Mouse (Mus musculus): ENCODE results near the gene Washc2. TPM values are rescaled to one million over a fixed set of nuclear protein-coding genes. Genes with fewer than 3 reads are reported as not detected.

Gene Washc2
- polyA plus RNA-seq, 1 experiment from 2014 or later: 50.6 TPM

DNA sequence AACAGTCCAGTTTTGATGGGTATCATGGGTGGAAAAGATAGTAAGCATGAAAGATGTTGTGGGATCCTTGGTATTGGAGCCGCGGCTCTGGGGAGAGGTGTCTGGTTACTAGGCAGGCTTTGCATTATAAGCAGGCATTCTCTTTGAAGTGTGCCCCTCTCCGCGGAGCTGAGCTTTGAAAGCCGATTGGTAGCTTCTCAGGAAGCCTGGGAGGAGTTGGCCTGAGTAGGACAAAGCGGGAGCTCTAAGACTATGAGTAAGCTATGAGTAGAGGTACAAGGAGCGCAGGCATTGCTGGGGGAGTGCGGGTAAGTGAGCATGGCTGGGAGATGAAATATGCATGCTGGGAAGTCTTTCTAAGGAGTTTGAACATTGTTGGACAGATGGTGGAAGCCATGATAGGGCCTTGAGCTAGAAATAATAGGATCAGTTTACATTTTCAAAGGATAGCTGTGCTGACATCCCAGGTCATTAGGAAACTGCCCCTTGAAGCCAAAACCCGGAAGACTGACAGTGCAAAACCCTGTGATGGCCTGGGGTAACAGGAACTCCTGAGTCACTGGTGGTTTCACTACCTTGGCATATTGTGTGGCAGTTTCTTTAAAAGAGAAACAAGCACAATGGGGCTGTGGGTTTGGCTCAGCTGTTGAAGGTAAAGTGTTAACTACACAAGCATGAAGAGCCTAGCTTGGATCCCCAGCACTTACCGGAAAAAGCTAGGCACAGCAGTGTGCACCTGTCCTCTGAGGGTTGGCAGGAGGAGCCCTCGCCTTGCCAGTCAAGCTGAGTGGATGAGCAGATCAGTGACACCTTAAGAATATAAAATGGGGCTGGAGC lies 58.7 kb downstream of the Washc2 start:
- DNase-seq (ENCODE audit: low spot score): peak; percentile 87
- Histone ChIP-seq H3K9me3 (replicated peaks) (no peaks in the 10 kb centered on the region), H3K4me1 (peaks cover 27% of the 10 kb centered on the region), H3K27ac (replicated peaks) (peak overlapping the region; percentile 96), H3K4me3 (peak overlapping the region; percentile 71), H3K36me3 (peaks cover 13% of the 10 kb centered on the region), H3K27me3 (ENCODE audit: low read depth, poor library complexity, severe bottlenecking) (no peaks in the 10 kb centered on the region)
- 15% methylated on average over 11 of the region's 11 CpGs for WGBS

DNA sequence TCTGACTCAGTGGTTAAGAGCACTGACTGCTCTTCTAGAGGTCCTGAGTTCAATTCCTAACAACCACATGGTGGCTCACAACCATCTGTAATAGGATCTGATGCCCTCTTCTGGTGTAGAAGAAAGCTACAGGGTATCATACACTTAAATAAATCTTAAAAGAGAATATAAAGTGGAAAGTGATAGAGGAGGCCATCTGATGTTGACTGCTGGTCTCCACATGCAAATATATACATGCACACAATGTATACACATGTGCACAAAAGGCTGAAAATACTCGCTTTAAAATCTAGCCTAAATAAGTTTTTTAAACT lies 59.2 kb downstream of the Washc2 start:
- Histone ChIP-seq H3K9me3 (replicated peaks) (no peaks in the 10 kb centered on the region), H3K27me3 (ENCODE audit: low read depth, poor library complexity, severe bottlenecking) (no peaks in the 10 kb centered on the region), H3K4me3 (peak overlapping the region; percentile 71; the same call in 1 of the 2 replicates), H3K36me3 (peaks cover 7% of the 10 kb centered on the region), H3K4me1 (peaks cover 27% of the 10 kb centered on the region), H3K27ac (replicated peaks) (peak overlapping the region; percentile 96)
- 82% methylated on average over 1 of the region's 1 CpGs for WGBS
- DNase-seq (ENCODE audit: low spot score): no peak

DNA sequence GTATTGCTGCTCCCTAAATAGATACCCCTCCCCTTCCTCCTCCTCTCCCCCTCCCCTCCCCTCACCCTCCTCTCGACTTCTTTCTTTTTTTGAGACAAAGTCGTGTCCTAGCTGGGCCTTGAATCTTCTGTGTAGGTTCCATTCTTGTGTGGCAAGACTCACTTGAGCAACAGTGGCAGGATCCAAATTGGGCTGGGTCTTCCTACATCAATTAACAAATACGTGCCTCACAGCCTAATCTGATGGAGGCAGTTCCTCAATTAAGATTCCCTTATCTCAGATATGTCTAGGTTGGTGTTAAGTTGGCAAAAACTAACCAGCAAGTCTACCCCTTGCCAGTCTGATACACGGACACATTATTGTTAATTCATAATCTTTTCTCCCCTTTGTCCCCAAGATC lies 67.9 kb downstream of the Washc2 start:
- H3K27ac ChIP-seq (replicated peaks): no peak overlapping the region
- 72% methylated on average over 4 of the region's 4 CpGs for WGBS
- H3K27me3 ChIP-seq (ENCODE audit: low read depth, poor library complexity, severe bottlenecking): no peaks in the 10 kb centered on the region
- H3K4me1 ChIP-seq: peaks cover 11% of the 10 kb centered on the region
- DNase-seq (ENCODE audit: low spot score): no peak
- H3K36me3 ChIP-seq: peaks cover 40% of the 10 kb centered on the region
- H3K4me3 ChIP-seq: no peak overlapping the region
- no peaks in the 10 kb centered on the region for H3K9me3 ChIP-seq (replicated peaks)

DNA sequence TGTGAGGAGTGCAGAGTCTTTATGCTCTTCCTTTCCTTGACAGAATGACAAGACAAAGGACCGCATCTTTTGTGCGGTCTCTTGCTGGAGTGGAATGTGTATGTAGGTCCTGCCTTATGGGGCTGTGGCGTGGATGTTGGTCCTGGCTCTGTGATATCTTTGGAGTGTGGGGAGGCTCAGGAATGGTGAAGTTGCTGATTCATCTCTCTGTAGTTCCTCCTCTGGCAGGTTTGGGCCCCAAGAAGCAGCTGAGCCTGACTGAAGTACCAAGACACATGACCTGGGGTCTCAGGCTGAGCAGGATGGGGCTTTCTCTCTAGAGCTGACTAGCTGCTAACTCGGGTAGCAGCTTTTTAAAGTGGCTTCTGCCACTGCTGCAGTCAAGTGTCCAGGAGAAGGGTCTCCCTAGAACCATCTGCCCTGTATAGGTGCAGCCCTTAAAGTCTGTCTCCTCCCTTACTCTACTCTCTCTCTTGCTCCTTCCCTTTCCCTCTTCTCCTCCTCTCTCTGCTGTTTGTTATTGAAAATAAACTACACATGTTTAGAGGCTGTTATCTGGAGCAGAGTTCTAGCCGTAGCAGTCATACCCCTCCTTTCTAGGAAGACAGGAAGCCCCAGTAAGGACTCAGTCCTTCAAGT lies 71.0 kb downstream of the Washc2 start:
- Histone ChIP-seq H3K9me3 (replicated peaks) (no peaks in the 10 kb centered on the region), H3K36me3 (peaks cover 50% of the 10 kb centered on the region), H3K4me1 (peaks cover 11% of the 10 kb centered on the region), H3K27ac (replicated peaks) (no peak overlapping the region), H3K27me3 (ENCODE audit: low read depth, poor library complexity, severe bottlenecking) (no peaks in the 10 kb centered on the region), H3K4me3 (no peak overlapping the region)
- 87% methylated on average over 5 of the region's 5 CpGs for WGBS
- DNase-seq (ENCODE audit: low spot score): no peak

DNA sequence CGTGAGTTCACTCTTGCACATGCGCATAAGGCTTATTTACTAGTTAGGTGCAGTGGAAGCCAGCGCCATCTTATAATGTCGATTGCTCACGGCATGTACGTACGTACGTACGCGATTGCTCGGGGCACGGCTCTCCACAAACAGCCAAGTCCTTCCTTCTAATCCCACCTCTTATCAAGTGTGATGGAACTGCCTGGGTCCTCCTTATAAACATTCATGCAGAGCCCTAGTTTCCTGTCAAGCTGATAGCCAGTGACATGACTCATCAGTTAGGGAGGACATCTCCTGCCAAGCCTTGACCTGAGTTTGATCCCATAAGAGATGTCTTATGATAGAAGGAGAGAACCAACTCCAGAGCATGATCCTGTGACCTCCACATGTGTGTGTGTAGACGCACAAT lies 73.2 kb downstream of the Washc2 start:
- DNase-seq (ENCODE audit: low spot score): no peak
- 96% methylated on average over 13 of the region's 13 CpGs for WGBS
- Histone ChIP-seq H3K4me1 (no peaks in the 10 kb centered on the region), H3K27me3 (ENCODE audit: low read depth, poor library complexity, severe bottlenecking) (no peaks in the 10 kb centered on the region), H3K9me3 (replicated peaks) (no peaks in the 10 kb centered on the region), H3K27ac (replicated peaks) (no peak overlapping the region), H3K4me3 (no peak overlapping the region), H3K36me3 (peaks cover 34% of the 10 kb centered on the region)

DNA sequence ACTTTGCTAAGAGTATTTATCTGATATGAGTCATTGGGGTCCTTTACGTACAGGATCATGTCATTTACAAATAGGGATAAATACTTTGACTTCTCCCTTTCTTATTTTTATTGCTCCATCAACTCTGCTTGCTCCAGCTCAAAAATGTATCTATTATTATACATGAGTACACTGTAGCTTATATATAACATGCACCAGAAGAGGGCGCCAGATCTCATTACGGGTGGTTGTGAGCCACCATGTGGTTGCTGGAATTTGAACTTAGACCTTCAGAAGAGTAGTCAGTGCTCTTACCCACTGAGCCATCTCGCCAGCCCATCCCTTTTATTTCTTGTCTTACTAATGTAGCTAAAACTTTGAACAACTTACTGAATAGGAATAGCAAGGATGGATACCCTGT lies 74.7 kb downstream of the Washc2 start:
- Histone ChIP-seq H3K4me3 (no peak overlapping the region), H3K9me3 (replicated peaks) (no peaks in the 10 kb centered on the region), H3K27me3 (ENCODE audit: low read depth, poor library complexity, severe bottlenecking) (no peaks in the 10 kb centered on the region), H3K4me1 (no peaks in the 10 kb centered on the region), H3K36me3 (peaks cover 26% of the 10 kb centered on the region), H3K27ac (replicated peaks) (no peak overlapping the region)
- WGBS: 50% methylated on average over 4 of the region's 4 CpGs
- DNase-seq (ENCODE audit: low spot score): no peak

DNA sequence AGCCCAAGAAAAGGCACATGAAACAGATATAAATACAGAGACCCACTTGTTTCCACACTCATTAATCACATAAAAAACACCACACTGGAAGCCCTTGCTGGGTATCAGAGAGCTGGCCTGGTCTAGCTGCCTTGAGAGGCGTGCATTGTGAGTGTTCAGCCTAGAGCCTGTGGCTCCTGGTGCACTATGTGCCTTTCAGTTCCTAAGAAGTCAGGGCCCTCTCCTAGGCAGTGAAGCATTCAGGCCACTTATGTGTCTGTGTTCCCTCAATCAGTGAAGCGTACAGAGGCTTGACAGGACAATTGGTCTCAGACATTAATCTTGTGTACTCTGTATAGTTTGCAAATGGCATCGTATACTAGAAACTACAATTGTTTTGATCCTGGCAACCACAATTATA lies 75.4 kb downstream of the Washc2 start:
- H3K36me3 ChIP-seq: peaks cover 23% of the 10 kb centered on the region
- H3K27ac ChIP-seq (replicated peaks): no peak overlapping the region
- H3K4me3 ChIP-seq: no peak overlapping the region
- DNase-seq (ENCODE audit: low spot score): no peak
- no peaks in the 10 kb centered on the region for H3K4me1 ChIP-seq
- H3K27me3 ChIP-seq (ENCODE audit: low read depth, poor library complexity, severe bottlenecking): no peaks in the 10 kb centered on the region
- no peaks in the 10 kb centered on the region for H3K9me3 ChIP-seq (replicated peaks)
- 79% methylated on average over 3 of the region's 3 CpGs for WGBS

DNA sequence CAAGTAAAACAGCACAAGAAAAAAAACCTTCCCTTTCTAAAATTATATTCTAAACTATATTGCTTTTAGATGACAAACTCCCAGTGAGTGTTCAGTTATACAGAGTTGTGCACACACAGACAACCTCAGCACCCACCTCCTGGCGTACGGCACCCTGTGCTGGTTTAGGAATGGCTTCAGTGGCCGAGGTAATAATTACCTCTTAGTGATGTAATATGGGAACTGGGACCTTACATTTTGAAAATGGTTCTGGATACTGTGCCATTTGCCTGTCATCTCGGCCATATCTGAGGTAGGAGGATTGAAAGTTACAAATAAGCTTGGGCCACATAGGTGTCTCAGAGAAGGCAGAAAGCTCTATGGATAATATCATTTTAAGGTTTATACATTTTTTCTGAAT lies 78.5 kb downstream of the Washc2 start:
- peaks cover 18% of the 10 kb centered on the region for H3K36me3 ChIP-seq
- no peaks in the 10 kb centered on the region for H3K9me3 ChIP-seq (replicated peaks)
- no peak overlapping the region for H3K4me3 ChIP-seq
- DNase-seq (ENCODE audit: low spot score): no peak
- no peaks in the 10 kb centered on the region for H3K27me3 ChIP-seq (ENCODE audit: low read depth, poor library complexity, severe bottlenecking)
- H3K27ac ChIP-seq (replicated peaks): no peak overlapping the region
- H3K4me1 ChIP-seq: no peaks in the 10 kb centered on the region
- WGBS: 95% methylated on average over 4 of the region's 4 CpGs

DNA sequence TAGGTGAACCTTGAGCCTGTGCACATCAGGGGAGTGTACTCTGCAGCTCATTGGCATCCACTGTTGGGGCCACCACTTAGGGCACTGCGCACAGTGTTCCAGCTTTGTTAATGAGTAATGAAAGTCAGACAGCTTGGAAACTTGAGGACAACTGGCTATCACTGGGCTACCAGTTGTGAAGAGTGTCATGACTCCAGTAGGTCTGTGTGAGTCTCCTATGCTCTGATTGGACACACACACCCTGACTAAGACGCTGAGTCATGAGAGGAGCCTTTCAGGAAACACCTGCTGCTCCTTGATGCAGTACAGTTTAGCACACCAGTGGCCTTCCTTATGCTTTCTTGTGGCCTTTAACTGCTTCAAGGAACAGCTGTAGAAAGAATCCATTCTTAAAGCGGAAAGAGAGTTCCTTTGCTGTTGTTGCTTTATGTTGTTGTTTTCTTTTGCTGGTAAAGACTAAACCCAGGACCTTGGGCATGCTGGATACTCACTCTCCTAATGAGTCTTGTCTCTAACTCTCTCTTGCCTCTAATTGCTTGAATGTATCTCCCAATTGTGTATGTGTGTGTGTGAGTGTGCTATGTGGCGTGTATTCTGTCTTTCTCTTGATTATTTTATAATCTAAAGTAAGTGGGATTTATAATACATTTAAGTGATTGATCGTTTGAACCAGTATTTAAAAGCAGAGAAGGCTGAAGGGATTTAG lies 79.2 kb downstream of the Washc2 start:
- Histone ChIP-seq H3K27ac (replicated peaks) (no peak overlapping the region), H3K27me3 (ENCODE audit: low read depth, poor library complexity, severe bottlenecking) (no peaks in the 10 kb centered on the region), H3K4me1 (no peaks in the 10 kb centered on the region), H3K9me3 (replicated peaks) (no peaks in the 10 kb centered on the region), H3K36me3 (peaks cover 14% of the 10 kb centered on the region), H3K4me3 (no peak overlapping the region)
- WGBS: 81% methylated on average over 5 of the region's 5 CpGs
- DNase-seq (ENCODE audit: low spot score): no peak

DNA sequence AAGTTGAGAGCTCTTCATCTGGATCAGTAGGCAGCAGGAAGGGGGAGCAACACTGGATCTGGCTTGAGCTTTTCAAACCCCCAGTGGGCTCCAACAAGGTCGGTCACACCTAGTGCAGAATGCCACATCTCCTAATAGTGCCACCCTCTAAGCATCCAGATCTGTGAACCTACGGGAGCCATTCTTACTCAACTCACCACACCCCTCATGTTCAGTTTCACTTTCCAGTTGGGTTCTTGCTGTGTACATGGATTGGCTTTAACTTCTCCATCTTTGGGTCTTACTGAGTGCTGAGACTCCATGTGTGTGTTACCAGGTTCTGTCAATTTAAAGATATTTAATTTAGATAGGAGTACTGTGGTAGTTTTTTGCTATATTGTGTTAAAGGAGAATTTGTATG lies 103.6 kb downstream of the Washc2 start:
- no peaks in the 10 kb centered on the region for H3K9me3 ChIP-seq (replicated peaks)
- H3K4me1 ChIP-seq: no peaks in the 10 kb centered on the region
- no peak overlapping the region for H3K27ac ChIP-seq (replicated peaks)
- no peaks in the 10 kb centered on the region for H3K27me3 ChIP-seq (ENCODE audit: low read depth, poor library complexity, severe bottlenecking)
- H3K4me3 ChIP-seq: no peak overlapping the region
- WGBS: 91% methylated on average over 2 of the region's 2 CpGs
- H3K36me3 ChIP-seq: peaks cover 7% of the 10 kb centered on the region; the same call in 1 of the 2 replicates
- no peak for DNase-seq (ENCODE audit: low spot score)

Other genes with a start within 250 kb of the Washc2 start
- gene Plxnd1, start 213.0 kb upstream of the Washc2 start, polyA plus RNA-seq (2016; fragmentation: Nextera tagmentation; extraction: Ambion mirVana): 18.1 and 18.9 TPM in 2 replicates
- 14.9 and 21.7 TPM in 2 replicates for gene Tmcc1, start 14.6 kb upstream of the Washc2 start, polyA plus RNA-seq (2016; fragmentation: Nextera tagmentation; extraction: Ambion mirVana)
- 9.2 and 10.6 TPM in 2 replicates for gene Zfand4, start 56.2 kb downstream of the Washc2 start, polyA plus RNA-seq (2016; fragmentation: Nextera tagmentation; extraction: Ambion mirVana)
- gene March8, start 130.0 kb downstream of the Washc2 start, polyA plus RNA-seq (2016; fragmentation: Nextera tagmentation; extraction: Ambion mirVana): 27.7 and 33.7 TPM in 2 replicates